Comparison of ENCODE assay signal across 16 mouse cellular contexts in the genomic region with DNA sequence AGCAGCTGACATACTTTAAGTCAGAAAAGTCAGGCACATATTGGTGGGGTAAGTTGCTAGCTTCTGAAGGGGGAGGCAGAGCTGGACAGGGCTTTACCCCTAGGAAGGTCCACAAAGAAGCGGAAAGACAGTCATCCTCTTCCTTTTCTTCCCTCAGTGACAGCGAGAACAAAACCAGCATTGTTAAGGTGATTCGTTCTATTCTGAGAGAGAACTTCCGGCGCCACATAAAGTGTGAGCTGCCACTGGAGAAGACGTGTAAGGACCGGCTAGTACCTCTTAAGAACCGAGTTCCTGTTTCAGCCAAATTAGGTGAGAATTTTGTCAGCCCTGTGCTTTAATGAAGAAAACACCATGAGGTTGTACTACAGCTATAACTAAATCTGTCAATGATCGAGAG. TPM values are rescaled to one million over a fixed set of nuclear protein-coding genes. Genes with fewer than 3 reads are reported as not detected.
"Had no signal": no experiment of that assay in that cellular context is flagged by ENCODE, and none has a peak within 500 bp of the region (broad histone marks: within the 10 kb centered on the region; RNA-seq: fewer than 3 reads in every experiment).

No protein-coding gene starts in this region.

- H3K9me3 ChIP-seq: kidney, embryonic 15.5 days; liver, embryonic 13.5 days; lung, embryonic 15.5 days; midbrain, embryonic 12.5 days had no signal

- H3K9ac ChIP-seq: kidney, embryonic 15.5 days; liver, embryonic 13.5 days; liver, postnatal 0 days; lung, embryonic 15.5 days; midbrain, embryonic 12.5 days had no signal

- H3K4me3 ChIP-seq: kidney, embryonic 15.5 days; left cerebral cortex, adult 2 months; liver, embryonic 13.5 days; lung, embryonic 15.5 days; midbrain, embryonic 12.5 days had no signal

- H3K4me2 ChIP-seq: kidney, embryonic 15.5 days; liver, embryonic 13.5 days; lung, embryonic 15.5 days; midbrain, embryonic 12.5 days had no signal

- H3K27ac ChIP-seq: kidney, embryonic 15.5 days; left cerebral cortex, adult 2 months; liver, embryonic 13.5 days; lung, embryonic 15.5 days; macrophage; midbrain, embryonic 12.5 days; stomach, postnatal 0 days had no signal

- H3K27me3 ChIP-seq: kidney, embryonic 15.5 days; liver, embryonic 13.5 days; lung, embryonic 15.5 days; midbrain, embryonic 12.5 days had no signal

- H3K4me1 ChIP-seq: kidney, embryonic 15.5 days; lung, embryonic 15.5 days; midbrain, embryonic 12.5 days had no signal

- ATAC-seq: liver, postnatal 0 days; midbrain, embryonic 16.5 days had no signal

- DNase-seq: kidney, postnatal 25 days; liver; liver, embryonic 13.5 days; liver, postnatal 0 days; lung, postnatal 14 days; right cerebral cortex, postnatal 14 days; thymus, postnatal 14 days had no signal

RNA-seq across cellular contexts. Expression of gene Cldn20, which starts 15.9 kb away (rescaled TPM):
- polyA plus RNA-seq: liver, embryonic 13.5 days; liver, postnatal 0 days; macrophage; midbrain, embryonic 12.5 days; neural tube, embryonic 14.5 days; spleen, adult 2 months; stomach, postnatal 0 days had no signal
